Mouse (Mus musculus): ENCODE results near the gene Rgs1.

Gene Rgs1

DNA sequence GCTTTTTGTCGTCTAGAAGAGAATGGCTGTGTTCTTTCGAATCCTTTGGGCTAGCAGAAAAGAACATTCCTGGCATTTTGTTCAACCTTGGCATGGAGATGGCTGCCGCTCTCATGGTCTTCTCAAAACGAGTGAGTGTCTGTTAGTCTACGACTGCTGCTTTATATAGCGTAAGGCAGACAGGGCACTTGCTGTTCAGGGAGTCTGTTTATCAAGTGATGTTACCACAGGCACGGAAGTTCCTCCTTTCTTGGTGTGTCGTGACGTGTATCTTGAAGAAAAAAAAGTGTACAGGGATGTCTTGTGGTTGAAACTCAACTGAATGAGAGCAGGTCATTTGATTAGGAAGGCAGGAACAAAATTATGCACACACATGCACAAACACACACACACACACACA is at the start of gene Rgs1:
TSS of gene Rgs1 (minus strand) at position 320 of the 400 bp plus-strand sequence.
- H3K36me3 ChIP-seq (ENCODE audit: insufficient read depth, low read length), result no peaks in the 10 kb centered on the region
- no peaks in the 10 kb centered on the region for H3K27me3 ChIP-seq (ENCODE audit: insufficient read depth, low read length)
- H3K4me3 ChIP-seq (replicated peaks; ENCODE audit: low read length), result no peak within 1 kb of the TSS
- no peaks in the 10 kb centered on the region for H3K4me1 ChIP-seq (replicated peaks; ENCODE audit: low read depth, low read length)
- H3K9me3 ChIP-seq (ENCODE audit: low read length), result peaks cover 13% of the 10 kb centered on the region
- TF ChIP-seq POU5F1 (IDR thresholded peaks at IDR 0.05; ENCODE audit: borderline replicate concordance, low read length) (no peak), NANOG (IDR thresholded peaks at IDR 0.05; ENCODE audit: borderline replicate concordance, low read length) (no peak), CTCF (conservative IDR thresholded peaks at IDR 0.05; ENCODE audit: low read length) (no peak)

DNA sequence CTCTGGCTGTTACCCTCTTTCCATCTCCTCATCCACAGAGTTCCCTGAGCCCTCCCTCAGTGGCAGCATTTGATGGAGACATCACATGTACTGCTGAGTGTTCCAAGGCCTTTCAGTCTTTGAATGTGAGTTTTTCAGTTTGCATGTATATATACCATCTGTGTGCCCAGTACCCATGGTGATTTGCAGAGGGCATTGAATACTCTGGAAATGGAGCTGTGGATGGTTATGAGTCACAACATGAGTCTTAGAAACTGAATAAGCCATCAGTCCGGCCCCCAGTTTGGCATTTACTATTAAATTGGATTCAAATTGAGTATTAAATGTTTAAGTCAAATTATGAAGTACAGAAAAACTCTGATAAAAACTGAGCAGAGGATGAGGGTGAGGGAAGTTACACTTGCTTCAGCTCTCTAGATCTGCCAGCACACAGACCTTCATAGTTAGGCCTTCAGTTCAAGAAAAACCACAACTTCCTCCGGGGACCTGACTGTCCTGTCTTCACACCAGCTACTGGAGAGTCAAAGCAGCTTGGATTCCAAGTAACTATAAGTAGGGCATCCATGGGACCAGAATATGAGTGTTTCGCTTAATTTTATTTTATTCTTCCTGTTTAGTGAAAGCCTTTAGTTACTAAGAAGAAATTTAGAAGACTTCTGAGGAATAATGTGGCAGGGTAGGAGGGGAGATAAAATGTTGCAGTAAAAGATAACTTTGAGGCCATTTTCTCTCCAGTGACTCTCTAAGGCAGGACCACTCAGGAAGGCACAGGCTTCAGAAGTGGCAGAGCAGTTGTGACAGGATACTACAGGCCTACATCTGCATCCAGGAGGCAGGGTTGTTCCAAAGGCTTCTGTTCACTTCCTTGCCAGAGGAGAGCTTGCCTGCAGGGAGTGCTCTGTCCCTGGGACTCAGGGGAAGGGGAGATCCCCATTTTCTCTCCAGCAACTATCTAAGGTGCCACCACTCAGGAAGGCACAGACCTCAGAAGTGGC is 34.3 kb upstream of the Rgs1 start:
- Histone ChIP-seq H3K9me3 (ENCODE audit: low read length) (peaks cover 31% of the 10 kb centered on the region), H3K4me1 (replicated peaks; ENCODE audit: low read depth, low read length) (no peaks in the 10 kb centered on the region), H3K4me3 (replicated peaks; ENCODE audit: low read length) (no peak overlapping the region), H3K36me3 (ENCODE audit: insufficient read depth, low read length) (no peaks in the 10 kb centered on the region), H3K27me3 (ENCODE audit: insufficient read depth, low read length) (no peaks in the 10 kb centered on the region)
- TF ChIP-seq NANOG (IDR thresholded peaks at IDR 0.05; ENCODE audit: borderline replicate concordance, low read length) (no peak), CTCF (conservative IDR thresholded peaks at IDR 0.05; ENCODE audit: low read length) (no peak), POU5F1 (IDR thresholded peaks at IDR 0.05; ENCODE audit: borderline replicate concordance, low read length) (no peak)

- Histone ChIP-seq H3K27me3 (ENCODE audit: insufficient read depth, low read length) (no peaks in the 10 kb centered on the region), H3K9me3 (ENCODE audit: low read length) (peaks cover 31% of the 10 kb centered on the region), H3K4me1 (replicated peaks; ENCODE audit: low read depth, low read length) (no peaks in the 10 kb centered on the region), H3K4me3 (replicated peaks; ENCODE audit: low read length) (no peak overlapping the region), H3K36me3 (ENCODE audit: insufficient read depth, low read length) (no peaks in the 10 kb centered on the region)
- TF ChIP-seq POU5F1 (IDR thresholded peaks at IDR 0.05; ENCODE audit: borderline replicate concordance, low read length) (no peak), CTCF (conservative IDR thresholded peaks at IDR 0.05; ENCODE audit: low read length) (no peak), NANOG (IDR thresholded peaks at IDR 0.05; ENCODE audit: borderline replicate concordance, low read length) (no peak)
These were observed 31.0 kb upstream of the Rgs1 start for GRCm38 (mm10) chr1:144280056-144280455.

DNA sequence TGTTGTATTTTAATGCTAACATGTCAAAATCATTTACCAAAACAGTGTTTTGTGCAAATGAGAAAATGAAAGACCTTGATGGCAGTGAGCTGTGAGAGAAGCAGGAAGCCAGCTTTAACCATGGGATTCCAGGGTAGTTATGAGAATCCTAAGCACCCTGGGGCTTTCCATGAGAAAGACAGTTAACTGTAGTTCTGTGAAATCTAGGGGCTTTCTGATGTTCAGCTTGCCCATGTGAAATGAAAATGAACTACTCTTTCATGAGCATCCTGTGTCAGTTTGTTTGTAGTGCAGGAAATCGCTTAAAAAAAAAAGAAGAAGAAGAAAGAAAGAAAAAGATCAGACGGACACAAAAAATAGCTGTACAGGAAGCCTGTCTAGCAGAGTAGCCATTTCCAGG is 23.9 kb upstream of the Rgs1 start:
- TF ChIP-seq POU5F1 (IDR thresholded peaks at IDR 0.05; ENCODE audit: borderline replicate concordance, low read length) (no peak), CTCF (conservative IDR thresholded peaks at IDR 0.05; ENCODE audit: low read length) (no peak), NANOG (IDR thresholded peaks at IDR 0.05; ENCODE audit: borderline replicate concordance, low read length) (no peak)
- H3K9me3 ChIP-seq (ENCODE audit: low read length), result no peaks in the 10 kb centered on the region
- H3K27me3 ChIP-seq (ENCODE audit: insufficient read depth, low read length), result no peaks in the 10 kb centered on the region
- no peaks in the 10 kb centered on the region for H3K4me1 ChIP-seq (replicated peaks; ENCODE audit: low read depth, low read length)
- no peak overlapping the region for H3K4me3 ChIP-seq (replicated peaks; ENCODE audit: low read length)
- H3K36me3 ChIP-seq (ENCODE audit: insufficient read depth, low read length), result no peaks in the 10 kb centered on the region

DNA sequence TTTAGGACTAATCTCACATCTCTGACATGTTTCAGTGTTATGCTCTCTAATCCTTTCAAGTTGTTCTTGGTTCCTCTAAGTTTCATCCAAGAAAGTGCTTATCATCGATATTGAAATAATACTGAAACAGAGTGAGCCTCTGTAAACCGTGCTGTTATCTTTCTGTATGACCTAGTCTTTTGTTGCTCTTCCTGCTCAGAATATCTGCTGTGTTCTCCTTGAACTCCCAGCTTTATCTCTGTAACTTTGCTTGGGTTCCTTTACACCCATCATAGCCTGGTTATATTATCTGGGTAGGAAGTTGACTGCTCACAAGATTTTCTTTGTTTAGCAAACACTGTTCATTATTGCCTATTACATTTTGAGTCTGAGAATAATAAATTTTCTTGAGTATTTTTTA is 20.1 kb upstream of the Rgs1 start:
- Histone ChIP-seq H3K4me1 (replicated peaks; ENCODE audit: low read depth, low read length) (no peaks in the 10 kb centered on the region), H3K9me3 (ENCODE audit: low read length) (no peaks in the 10 kb centered on the region), H3K27me3 (ENCODE audit: insufficient read depth, low read length) (no peaks in the 10 kb centered on the region), H3K36me3 (ENCODE audit: insufficient read depth, low read length) (no peaks in the 10 kb centered on the region), H3K4me3 (replicated peaks; ENCODE audit: low read length) (no peak overlapping the region)
- TF ChIP-seq POU5F1 (IDR thresholded peaks at IDR 0.05; ENCODE audit: borderline replicate concordance, low read length) (no peak), NANOG (IDR thresholded peaks at IDR 0.05; ENCODE audit: borderline replicate concordance, low read length) (no peak), CTCF (conservative IDR thresholded peaks at IDR 0.05; ENCODE audit: low read length) (no peak)

DNA sequence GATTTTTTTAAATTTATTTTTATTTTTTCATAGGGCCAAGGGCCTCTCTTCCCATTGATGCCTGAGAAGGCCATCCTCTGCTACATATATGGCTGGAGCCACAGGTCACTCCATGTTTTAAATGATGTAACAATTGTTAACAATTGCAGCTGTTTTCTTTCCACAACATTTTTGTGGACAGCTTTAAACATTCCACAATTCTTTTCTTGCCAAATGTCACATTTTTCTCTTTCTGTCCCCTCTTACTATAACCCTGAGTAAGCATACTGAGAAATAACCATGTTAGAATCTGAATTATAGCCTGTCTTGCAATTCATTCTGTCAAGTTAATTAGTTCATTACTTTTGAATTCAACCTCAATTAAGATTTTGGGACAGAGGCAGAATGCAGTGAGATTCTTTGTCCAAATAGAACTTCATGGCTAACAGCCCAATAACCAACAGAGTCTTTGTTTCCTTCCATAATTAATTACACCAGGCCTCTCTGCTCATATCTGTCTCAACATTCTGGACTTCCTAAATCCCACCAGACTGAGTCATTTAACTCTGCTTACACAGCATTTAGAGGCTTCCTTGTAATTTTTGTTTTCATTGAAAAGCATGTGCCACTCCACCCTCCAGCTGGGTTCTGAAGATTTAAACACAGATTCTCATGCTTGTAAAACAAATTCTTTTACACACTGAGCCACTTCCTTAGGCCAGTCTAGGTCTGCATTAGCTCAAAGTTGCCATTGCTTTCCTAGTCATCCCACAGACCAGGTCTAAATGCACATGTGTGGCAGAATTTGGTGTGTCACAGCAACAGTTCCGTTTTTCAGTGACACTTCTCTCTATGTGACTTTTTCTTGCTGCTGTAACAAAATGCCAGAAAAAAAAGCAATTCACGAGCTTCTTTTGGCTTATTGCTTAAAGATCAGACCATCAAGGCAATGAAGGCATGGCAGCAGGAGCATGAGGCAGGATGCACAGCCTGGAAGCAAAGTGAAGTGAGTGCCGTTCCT is 18.7 kb upstream of the Rgs1 start:
- H3K4me3 ChIP-seq (replicated peaks; ENCODE audit: low read length), result no peak overlapping the region
- TF ChIP-seq NANOG (IDR thresholded peaks at IDR 0.05; ENCODE audit: borderline replicate concordance, low read length) (no peak), CTCF (conservative IDR thresholded peaks at IDR 0.05; ENCODE audit: low read length) (no peak), POU5F1 (IDR thresholded peaks at IDR 0.05; ENCODE audit: borderline replicate concordance, low read length) (no peak)
- H3K4me1 ChIP-seq (replicated peaks; ENCODE audit: low read depth, low read length), result no peaks in the 10 kb centered on the region

GRCm38 (mm10) chr1:144264000-144264399 is 15.0 kb upstream of the Rgs1 start:
- H3K27me3 ChIP-seq (ENCODE audit: insufficient read depth, low read length), result no peaks in the 10 kb centered on the region
- TF ChIP-seq CTCF (conservative IDR thresholded peaks at IDR 0.05; ENCODE audit: low read length) (no peak), POU5F1 (IDR thresholded peaks at IDR 0.05; ENCODE audit: borderline replicate concordance, low read length) (no peak), NANOG (IDR thresholded peaks at IDR 0.05; ENCODE audit: borderline replicate concordance, low read length) (no peak)
- H3K4me1 ChIP-seq (replicated peaks; ENCODE audit: low read depth, low read length), result no peaks in the 10 kb centered on the region
- H3K4me3 ChIP-seq (replicated peaks; ENCODE audit: low read length), result no peak overlapping the region
- H3K36me3 ChIP-seq (ENCODE audit: insufficient read depth, low read length), result no peaks in the 10 kb centered on the region
- no peaks in the 10 kb centered on the region for H3K9me3 ChIP-seq (ENCODE audit: low read length)

More for the DNA sequence above, 18.7 kb upstream of the Rgs1 start:
- Histone ChIP-seq H3K27me3 (ENCODE audit: insufficient read depth, low read length) (no peaks in the 10 kb centered on the region), H3K9me3 (ENCODE audit: low read length) (no peaks in the 10 kb centered on the region), H3K36me3 (ENCODE audit: insufficient read depth, low read length) (no peaks in the 10 kb centered on the region)

- H3K4me3 ChIP-seq (replicated peaks; ENCODE audit: low read length), result no peak overlapping the region
- H3K4me1 ChIP-seq (replicated peaks; ENCODE audit: low read depth, low read length), result no peaks in the 10 kb centered on the region
- no peaks in the 10 kb centered on the region for H3K9me3 ChIP-seq (ENCODE audit: low read length)
- no peaks in the 10 kb centered on the region for H3K27me3 ChIP-seq (ENCODE audit: insufficient read depth, low read length)
- H3K36me3 ChIP-seq (ENCODE audit: insufficient read depth, low read length), result no peaks in the 10 kb centered on the region
- no peak for TF ChIP-seq CTCF (conservative IDR thresholded peaks at IDR 0.05; ENCODE audit: low read length)
- TF ChIP-seq POU5F1 (IDR thresholded peaks at IDR 0.05; ENCODE audit: borderline replicate concordance, low read length), result no peak
- no peak for TF ChIP-seq NANOG (IDR thresholded peaks at IDR 0.05; ENCODE audit: borderline replicate concordance, low read length)
These were observed 13.0 kb upstream of the Rgs1 start for GRCm38 (mm10) chr1:144262008-144262407.
